Mouse (Mus musculus): ENCODE measurements around the gene Dapp1. TPM values are rescaled to one million over a fixed set of nuclear protein-coding genes. Genes with fewer than 3 reads are reported as not detected.
"Not testable (repeated sequence)": the region's sequence is repeated elsewhere in the genome, so short reads cannot be mapped to it uniquely, and the experiment has no call there.

Dapp1 gene
- total RNA-seq, 4 experiments from 2014 or later: 1.2 to 2.4 (median 1.9) TPM

DNA sequence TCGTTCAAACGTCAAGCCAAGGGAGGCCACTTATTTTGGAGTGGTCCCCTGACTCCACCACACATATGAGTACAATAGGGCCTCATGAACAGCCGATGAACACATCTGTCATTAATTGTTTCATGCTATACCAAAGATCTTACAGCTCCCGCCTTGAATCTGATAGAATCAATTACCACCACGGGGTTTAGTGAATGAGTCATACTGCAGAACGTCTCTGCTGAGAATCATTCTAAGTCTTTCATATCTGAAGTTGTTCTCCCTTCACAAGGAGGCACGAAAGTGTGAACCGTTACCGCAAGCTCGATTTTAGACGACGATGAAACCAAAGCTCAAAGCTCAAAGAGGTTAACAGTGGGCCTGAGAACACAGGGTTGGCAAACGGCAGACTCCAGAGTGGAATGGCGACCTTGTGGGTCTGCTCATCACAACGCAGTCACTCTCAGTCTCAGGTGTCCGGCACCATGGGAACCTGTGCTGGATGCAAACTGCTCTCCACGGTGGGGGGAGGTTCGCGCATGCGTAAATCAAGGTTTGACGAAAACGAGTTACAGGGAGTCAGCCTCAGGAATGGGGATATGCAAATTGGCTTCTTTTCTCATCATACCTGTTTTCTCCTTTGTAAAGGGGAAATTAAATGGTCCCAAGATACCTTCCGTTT lies 27.0 kb downstream of the Dapp1 start:
- DNase-seq (ENCODE audit: low spot score in 2 of 2): no peak

GRCm38 (mm10) chr3:137952914-137953880 lies 28.1 kb downstream of the Dapp1 start:
- DNase-seq (ENCODE audit: low spot score in 2 of 2): no peak

DNA sequence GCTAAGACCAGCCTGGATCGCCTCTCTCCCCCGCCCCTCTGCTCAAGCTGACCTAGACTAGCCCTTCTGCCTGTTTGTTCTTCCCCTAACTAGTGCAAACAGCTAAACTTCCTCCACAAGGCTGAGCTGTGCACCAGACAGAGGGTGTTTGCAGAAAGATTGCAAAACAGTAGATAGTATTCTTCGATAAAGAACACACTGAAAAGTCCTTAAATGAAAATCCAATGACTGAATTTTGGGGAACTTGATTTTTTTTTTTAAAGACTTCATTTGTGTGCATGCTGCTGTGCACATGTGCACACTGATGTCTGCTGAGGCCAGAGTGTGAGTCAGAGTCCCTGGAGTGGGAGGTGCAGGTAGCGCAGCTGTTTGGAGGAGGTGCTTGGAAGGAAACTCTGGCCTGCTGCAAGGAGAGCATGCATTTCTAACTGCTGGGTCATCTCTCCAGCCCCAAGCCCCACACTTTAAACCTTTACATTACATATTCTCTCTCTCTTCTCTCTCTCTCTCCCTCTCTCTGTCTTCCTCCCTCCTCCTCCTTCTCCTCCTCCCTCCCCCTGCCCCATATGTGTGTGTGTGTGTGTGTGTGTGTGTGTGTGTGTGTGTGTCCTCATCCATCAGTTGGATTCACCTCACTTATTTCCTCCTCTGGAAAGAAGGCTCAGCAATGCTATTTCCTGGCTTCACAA lies 29.0 kb downstream of the Dapp1 start:
- DNase-seq (ENCODE audit: low spot score in 2 of 2): no peak

DNA sequence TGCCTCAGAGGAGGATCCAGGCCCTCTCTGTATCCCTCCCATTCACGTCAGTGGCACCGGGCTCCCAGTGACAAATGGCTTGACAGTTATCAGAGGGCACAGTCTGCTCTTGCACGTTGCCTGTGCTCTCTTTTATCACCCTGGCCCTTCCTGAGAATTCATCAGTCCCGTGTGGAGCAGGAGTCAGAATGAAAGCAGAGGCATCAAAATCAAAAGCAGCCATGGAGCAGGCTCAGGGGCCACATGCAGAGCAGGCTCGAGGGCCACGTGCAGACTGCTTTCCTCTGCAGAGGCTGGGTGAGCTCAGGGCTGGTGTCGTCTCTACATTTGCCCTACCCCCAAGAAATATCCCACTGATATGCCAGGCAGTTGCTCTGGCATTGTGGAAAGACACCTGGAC lies 29.5 kb downstream of the Dapp1 start:
- no peak for DNase-seq (ENCODE audit: low spot score in 2 of 2)

DNA sequence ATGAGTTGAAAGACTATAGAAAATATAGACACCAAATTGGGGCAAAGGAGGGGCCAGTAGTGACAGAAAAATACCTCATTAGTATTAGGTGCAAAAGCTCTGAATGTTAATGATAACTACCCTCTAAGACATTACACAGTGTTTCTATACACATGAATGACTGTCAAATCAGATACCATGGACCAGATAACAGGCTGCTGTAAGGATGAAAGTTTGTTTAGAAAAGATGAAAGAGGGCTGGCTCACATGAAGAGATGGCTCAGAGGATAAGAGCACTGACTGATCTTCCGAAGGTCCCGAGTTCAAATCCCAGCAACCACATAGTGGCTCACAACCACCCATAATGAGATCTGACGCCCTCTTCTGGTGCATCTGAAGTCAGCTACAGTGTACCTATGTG lies 30.0 kb downstream of the Dapp1 start:
- DNase-seq (ENCODE audit: low spot score in 2 of 2): not testable (repeated sequence)

GRCm38 (mm10) chr3:137950191-137950885 lies 31.0 kb downstream of the Dapp1 start:
- DNase-seq (ENCODE audit: low spot score in 2 of 2): no peak

- DNase-seq (ENCODE audit: low spot score in 2 of 2): no peak
Observed at GRCm38 (mm10) chr3:137947525-137947924, 33.8 kb downstream of the Dapp1 start.

DNA sequence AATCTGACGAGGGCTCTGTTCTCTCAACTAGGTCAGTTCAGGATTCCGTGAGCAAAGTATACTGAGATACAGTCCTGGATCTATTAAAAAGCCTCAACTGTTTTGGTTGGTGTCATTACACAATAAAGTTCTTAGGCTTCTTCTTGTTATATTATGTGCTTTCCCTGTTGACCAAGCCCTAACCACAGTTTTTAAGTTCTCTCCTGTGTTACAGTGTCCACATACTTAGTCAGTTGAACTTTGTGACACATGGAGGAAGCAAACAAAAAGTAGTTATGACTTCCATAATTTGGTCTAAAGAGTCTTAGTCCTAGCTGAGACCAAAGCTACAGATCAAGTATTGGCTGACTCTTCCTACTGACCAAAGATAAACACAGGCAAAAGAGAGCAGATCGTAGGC lies 34.5 kb downstream of the Dapp1 start:
- DNase-seq (ENCODE audit: low spot score in 2 of 2): no peak

DNA sequence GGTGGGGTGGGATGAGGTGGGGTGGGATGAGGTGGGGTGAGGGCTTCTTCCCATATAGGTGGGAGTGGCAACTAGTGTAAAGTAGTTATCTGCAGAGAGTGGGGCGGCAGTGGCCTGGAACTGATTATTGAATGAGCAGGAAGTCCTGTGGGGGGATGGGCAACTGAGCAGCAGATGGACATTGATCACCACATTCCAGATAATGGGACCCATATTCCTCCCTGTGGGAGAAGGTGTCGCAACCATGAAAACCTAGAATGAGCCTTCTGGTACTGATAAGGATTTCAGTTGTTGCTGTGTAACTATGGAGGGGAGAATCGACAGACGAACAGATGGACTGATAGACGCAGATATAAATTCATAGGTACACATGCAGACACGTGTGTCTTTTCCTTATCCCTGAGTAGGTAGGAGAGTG lies 37.6 kb downstream of the Dapp1 start:
- no peak for DNase-seq (ENCODE audit: low spot score in 2 of 2)

DNA sequence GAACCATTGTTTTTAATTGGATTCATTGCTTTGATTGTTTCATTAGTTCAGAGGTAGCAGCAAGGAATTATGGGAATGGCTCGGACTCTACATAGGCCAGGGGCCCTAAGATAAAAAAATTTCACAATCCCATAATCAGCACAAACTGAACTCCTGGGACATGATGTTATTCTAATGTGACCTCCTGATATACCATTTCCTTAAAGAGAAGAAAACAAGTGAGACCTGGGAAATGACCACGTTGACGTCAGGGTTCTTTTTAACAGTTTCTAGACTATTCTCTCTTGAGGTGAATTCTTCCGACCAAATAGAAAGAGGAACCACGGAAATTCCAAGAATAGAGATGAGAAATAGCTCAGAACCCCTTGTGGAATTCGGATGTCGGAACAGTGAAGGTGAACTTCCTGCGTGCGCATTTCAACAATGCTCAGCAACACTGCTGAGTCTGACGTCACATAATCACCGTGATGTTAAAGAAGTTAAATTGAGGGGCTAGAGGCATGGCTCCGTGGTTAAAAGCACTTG lies 39.2 kb downstream of the Dapp1 start:
- no peak for DNase-seq (ENCODE audit: low spot score in 2 of 2)

DNA sequence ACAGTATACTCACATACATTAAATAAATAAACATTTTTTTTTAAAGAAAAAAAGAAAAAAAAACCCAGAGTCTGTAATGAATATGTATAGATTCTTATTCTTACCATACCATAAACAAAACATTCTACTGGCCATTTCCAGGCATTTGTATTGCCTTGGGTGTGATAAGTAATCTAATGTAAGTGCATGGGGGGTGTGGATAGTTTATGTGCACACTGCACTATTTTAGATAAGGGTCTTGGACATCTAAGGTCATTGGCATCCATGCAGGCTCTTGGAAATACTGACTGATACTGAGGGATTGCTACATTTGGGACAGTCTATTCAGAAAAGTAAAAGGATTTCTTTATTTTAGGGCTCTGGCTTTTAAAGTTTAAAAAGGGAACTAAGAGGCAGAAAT lies 39.8 kb downstream of the Dapp1 start:
- no peak for DNase-seq (ENCODE audit: low spot score in 2 of 2)

DNA sequence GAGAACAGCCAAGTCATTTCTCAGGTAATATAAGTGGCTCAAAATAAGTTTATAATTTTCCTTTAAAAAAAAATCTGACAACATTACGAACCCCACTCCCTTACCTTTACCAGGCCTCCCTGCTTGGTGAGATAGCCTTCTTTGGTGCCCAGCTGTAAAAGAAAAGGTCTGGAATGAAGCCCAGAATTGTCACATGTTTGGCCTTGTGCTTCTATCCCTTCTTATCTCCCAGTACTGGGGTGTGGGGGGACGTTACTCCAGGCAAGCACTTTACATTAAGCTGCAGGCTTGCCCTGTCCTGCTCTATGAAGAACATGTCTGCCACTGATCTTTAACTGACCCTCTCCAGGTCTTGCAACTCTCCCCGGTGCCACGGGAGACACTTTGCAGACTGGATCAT lies 40.6 kb downstream of the Dapp1 start:
- no peak for DNase-seq (ENCODE audit: low spot score in 2 of 2)

DNA sequence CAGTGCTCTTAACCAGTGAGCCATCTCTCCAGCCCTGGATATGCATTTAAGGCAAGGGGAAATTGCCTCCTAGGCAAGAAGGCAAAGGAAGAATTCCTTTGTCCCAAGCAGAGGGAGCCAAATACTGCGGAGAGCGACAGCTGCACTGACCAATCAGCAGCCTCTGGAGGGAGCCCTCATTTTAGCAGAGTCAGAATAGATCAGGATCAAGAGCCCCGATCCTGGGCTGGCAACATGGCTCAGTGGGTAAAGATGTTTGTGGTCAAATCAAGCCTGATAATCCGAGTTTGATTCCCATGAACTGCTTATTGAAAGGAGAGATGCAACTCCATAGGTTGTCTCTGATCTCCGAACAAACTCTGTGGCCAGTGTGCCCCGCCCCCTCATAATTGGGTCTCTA lies 42.7 kb downstream of the Dapp1 start:
- no peak for DNase-seq (ENCODE audit: low spot score in 2 of 2)

- no peak for DNase-seq (ENCODE audit: low spot score in 2 of 2)
Observed at GRCm38 (mm10) chr3:137936541-137936940, 44.8 kb downstream of the Dapp1 start.

- no peak for DNase-seq (ENCODE audit: low spot score in 2 of 2)
Observed at GRCm38 (mm10) chr3:137935570-137936525, 45.5 kb downstream of the Dapp1 start.

DNA sequence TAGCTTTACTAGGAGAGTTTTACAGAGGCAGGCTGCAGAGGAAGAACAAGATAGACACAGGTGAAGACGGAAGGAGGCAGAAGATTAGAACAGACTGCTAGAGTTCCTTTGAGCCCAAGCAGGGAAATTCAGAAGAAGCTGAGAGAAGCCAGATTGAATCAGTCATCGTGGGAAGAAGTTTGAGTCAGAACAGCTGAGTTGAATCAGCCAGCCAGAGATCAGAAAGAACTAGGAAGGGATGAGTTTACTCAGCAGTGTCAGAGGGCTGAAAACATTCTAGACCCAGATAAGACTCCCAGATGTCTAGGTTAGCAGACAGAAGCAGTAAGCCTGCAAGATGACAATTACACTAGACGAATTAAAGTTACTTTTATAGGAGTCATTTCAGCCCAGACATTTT lies 47.4 kb downstream of the Dapp1 start:
- no peak for DNase-seq (ENCODE audit: low spot score in 2 of 2)

- no peak for DNase-seq (ENCODE audit: low spot score in 2 of 2)
Observed at GRCm38 (mm10) chr3:137932748-137933147, 48.6 kb downstream of the Dapp1 start.

- no peak for DNase-seq (ENCODE audit: low spot score in 2 of 2)
Observed at GRCm38 (mm10) chr3:137929940-137930339, 51.4 kb downstream of the Dapp1 start.

- DNase-seq (ENCODE audit: low spot score in 2 of 2): no peak
Observed at GRCm38 (mm10) chr3:137927010-137927409, 54.3 kb downstream of the Dapp1 start.

GRCm38 (mm10) chr3:137920594-137920993 lies 60.8 kb downstream of the Dapp1 start:
- DNase-seq (ENCODE audit: low spot score in 2 of 2): no peak

Data from gastrocnemius, adult 8-10 months (tissue).